Mouse (Mus musculus): ENCODE data around the gene Dhx57. TPM values are rescaled to one million over a fixed set of nuclear protein-coding genes. Genes with fewer than 3 reads are reported as not detected.

Gene Dhx57
- polyA plus RNA-seq (2012; rRNA removed), result 38.0 and 39.4 TPM in 2 replicates

GRCm38 (mm10) chr17:80290074-80290657 is at the start of gene Dhx57, which contains the start of gene Morn2:
Gene Dhx57 (minus strand): TSS chr17:80290476.
Gene Morn2 (plus strand): TSS chr17:80290203.

DNA sequence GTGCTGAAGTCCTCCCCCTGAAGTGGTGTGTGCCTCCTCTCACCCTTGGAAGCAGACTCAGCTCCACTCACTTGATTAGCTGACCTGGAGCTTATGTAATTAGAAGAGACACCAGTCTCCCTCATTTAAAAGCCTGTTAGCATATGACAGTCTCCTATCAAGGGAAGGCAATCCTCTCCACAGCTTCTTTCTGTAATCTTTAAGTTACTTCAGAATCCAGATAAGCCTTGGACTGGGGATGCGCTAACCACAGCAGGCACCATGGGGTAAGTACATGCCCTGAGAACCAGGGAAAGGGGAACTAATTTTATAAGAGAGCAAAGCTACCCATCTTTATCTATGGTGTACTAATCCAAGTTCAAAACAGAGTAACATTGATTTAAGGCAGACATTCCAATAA is 17.0 kb upstream of the Dhx57 start, which contains the start of gene Arhgef33:
TSS of gene Arhgef33 (plus strand) at position 157 of the 400 bp plus-strand sequence.

DNA sequence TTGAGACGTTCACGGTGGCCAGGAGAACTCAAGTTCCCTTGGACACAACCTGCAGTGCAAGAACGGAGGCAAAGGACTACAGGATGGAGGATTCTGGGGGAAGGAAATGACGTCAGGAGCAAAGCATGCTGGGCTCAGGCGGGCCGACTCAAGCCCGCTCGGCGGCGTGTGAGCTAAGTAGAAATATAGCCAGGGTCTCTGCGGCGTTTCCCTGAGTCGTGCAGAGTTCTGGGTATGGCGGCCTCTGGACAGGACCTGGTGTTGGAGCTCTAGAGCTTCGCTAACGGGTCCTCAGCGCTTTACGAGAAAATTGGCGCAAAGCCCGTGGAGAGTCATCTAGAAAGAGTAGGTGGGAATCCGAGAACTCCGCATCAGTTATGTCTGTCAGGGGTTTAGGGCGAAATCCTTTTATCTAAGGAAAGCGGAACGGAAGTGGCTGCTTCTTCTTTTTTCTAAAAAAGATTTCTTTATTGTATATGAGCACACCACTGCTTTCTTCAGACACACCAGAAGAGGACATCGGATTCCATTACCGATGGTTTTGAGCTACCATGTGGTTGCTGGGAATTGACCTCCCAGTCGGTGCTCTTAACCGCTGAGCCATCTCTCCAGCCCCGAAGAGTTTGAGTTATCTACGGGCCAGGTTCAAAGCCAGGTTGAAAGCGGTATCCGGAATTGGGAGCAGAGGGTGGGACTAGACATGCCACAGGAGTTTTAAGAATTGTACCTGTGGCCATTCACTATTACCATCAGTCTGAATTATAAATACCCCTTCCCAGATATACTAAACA is 65.8 kb downstream of the Dhx57 start, which contains the start of gene Gemin6:
TSS of gene Gemin6 (plus strand) at position 116 of the 791 bp plus-strand sequence.

DNA sequence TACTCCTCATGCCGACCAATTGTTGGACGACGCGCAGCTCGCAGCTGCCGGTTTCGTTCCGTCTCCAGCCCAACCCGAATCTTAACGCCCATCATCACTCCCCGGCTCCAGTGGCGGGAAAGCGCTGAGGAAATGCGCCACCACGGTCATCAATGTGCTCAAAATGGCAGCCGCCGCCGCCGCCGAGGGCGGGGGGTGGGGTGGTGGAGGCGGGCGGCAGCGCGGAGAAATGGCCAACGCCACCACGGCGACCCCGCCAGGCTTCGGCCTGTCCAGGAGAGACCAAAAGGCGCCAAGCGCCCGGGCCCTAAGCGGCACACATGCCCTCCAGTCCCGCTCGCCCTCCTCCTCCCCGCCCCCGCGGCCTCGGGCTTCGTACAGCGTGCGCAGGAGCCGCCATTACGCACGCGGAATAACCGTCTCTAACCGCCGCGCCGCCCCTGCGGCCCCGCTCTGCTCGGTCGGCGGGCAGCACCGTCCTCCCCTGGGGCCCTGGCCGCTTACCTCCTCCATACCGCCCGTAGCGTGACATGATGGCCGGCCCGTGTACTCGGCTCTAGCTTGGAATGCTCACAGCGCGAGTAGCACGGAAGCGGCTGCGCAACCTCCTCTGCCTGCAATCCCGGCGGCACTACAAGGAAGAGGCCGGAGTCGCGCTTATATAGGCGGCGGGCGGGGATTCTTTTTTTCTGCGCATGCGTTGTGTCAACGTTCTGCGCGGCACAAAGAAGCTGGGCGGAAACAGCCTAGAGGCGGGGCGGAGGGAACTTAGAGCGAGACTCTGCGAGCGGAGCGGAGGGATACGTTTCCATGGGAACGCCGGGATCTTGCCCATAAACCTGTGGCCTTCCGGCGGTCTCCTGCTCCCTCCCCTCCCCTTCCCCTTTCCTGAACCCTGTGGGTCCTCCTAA is 83.3 kb downstream of the Dhx57 start, which contains the start of the genes Srsf7 and Ttc39d:
TSS of gene Srsf7 (minus strand) at position 637 of the 911 bp plus-strand sequence.
TSS of gene Ttc39d (plus strand) at position 790 of the 911 bp plus-strand sequence.

Other genes starting within 250 kb of the Dhx57 start
- 113 and 168 TPM in 2 replicates for gene Hnrnpll, start 228.1 kb downstream of the Dhx57 start, polyA plus RNA-seq (2012; rRNA removed)
- gene Galm, start 163.0 kb downstream of the Dhx57 start, polyA plus RNA-seq (2012; rRNA removed), result 5.5 and 8.1 TPM in 2 replicates
- gene Srsf7, start 83.2 kb downstream of the Dhx57 start, polyA plus RNA-seq (2012; rRNA removed), result 567 and 647 TPM in 2 replicates
- 0.06 and 0.10 TPM in 2 replicates for gene Ttc39d, start 83.0 kb downstream of the Dhx57 start, polyA plus RNA-seq (2012; rRNA removed)
- 26.0 and 26.9 TPM in 2 replicates for gene Gemin6, start 66.0 kb downstream of the Dhx57 start, polyA plus RNA-seq (2012; rRNA removed)
- 17.1 and 20.1 TPM in 2 replicates for gene Morn2, start 273 bp downstream of the Dhx57 start, polyA plus RNA-seq (2012; rRNA removed)
- gene Arhgef33, start 16.9 kb upstream of the Dhx57 start, polyA plus RNA-seq (2012; rRNA removed), result 0.63 and 1.1 TPM in 2 replicates
- 0.28 and 0.72 TPM in 2 replicates for gene Gm10190, start 83.1 kb upstream of the Dhx57 start, polyA plus RNA-seq (2012; rRNA removed)
- gene Sos1, start 190.0 kb upstream of the Dhx57 start, polyA plus RNA-seq (2012; rRNA removed), result 8.3 and 14.1 TPM in 2 replicates